Mouse (Mus musculus) liver, embryonic 16.5 days (tissue): ENCODE results near the gene Lbp. TPM values are rescaled to one million over a fixed set of nuclear protein-coding genes. Genes with fewer than 3 reads are reported as not detected.
A peak's percentile ranks its signal among the peaks of the same experiment; 100 is the strongest.

ENCODE experiments used
- ATAC-seq: fragments of 200-750 bp; cut with Nextera tagmentation; 2 replicates; pipeline ENCODE4 v1.8.0; 2017; ENCODE audit warnings: low read depth, mild to moderate bottlenecking, moderate number of reproducible peaks, moderate library complexity
- H3K27ac ChIP-seq: fragments of 300-500 bp; sonication (generic); 2 replicates; pipeline ENCODE4 v1.5.1; 2014; ENCODE audit warnings: mild to moderate bottlenecking, low read length
- H3K27me3 ChIP-seq: fragments of 300-500 bp; sonication (generic); 2 replicates; pipeline ENCODE4 v1.6.1; 2014; ENCODE audit warnings: low read depth, low read length, mixed read lengths; ENCODE audit not compliant: control insufficient read depth, insufficient read depth
- H3K36me3 ChIP-seq: fragments of 300-500 bp; sonication (generic); 2 replicates; pipeline ENCODE4 v1.6.1; 2014; ENCODE audit warnings: mild to moderate bottlenecking; ENCODE audit not compliant: control insufficient read depth, insufficient read depth
- H3K4me1 ChIP-seq: fragments of 300-500 bp; sonication (generic); 2 replicates; pipeline ENCODE4 v1.6.1; 2014; ENCODE audit warnings: low read depth, low read length, mixed read lengths; ENCODE audit not compliant: control insufficient read depth
- H3K4me2 ChIP-seq: fragments of 300-500 bp; sonication (generic); 2 replicates; pipeline ENCODE4 v1.6.1; 2014; ENCODE audit warnings: low read depth, low read length, mixed read lengths
- H3K4me3 ChIP-seq: fragments of 300-500 bp; sonication (generic); 2 replicates; pipeline ENCODE4 v1.5.1; 2014; ENCODE audit warnings: low read depth, mild to moderate bottlenecking, low read length
- H3K9ac ChIP-seq: fragments of 300-500 bp; sonication (generic); 2 replicates; pipeline ENCODE4 v1.6.1; 2014; ENCODE audit warnings: low read depth, low read length
- H3K9me3 ChIP-seq: fragments of 300-500 bp; sonication (generic); replicated peaks from 2 replicates; pipeline ENCODE4 v1.6.1; 2016; ENCODE audit warnings: low read length; ENCODE audit not compliant: control insufficient read depth
- WGBS: fragments of 180-500 bp; shearing (Covaris S2); extraction: QIAGEN DNeasy Blood & Tissue Kit; methylation state at CpG from one replicate; pipeline ENCODE4 v1.1.7; 2014; ENCODE audit not compliant: insufficient replicate concordance; 5-methylcytosine and 5-hydroxymethylcytosine counted together
- polyA plus RNA-seq: library from polyadenylated mRNA; unstranded; fragments of >200 nt; fragmentation: Nextera tagmentation; extraction: Ambion mirVana; gene quantifications from 2 replicates; pipeline ENCODE4 v1.2.1, GENCODE M21; 2015

Lbp gene
- polyA plus RNA-seq, 1 experiment from 2014 or later, result 69.9 TPM

- Histone ChIP-seq H3K9ac (no peak overlapping the region), H3K9me3 (no peaks in the 10 kb centered on the region), H3K27ac (no peak overlapping the region), H3K4me3 (no peak overlapping the region), H3K4me2 (no peak overlapping the region), H3K27me3 (no peaks in the 10 kb centered on the region), H3K36me3 (no peaks in the 10 kb centered on the region), H3K4me1 (no peaks in the 10 kb centered on the region)
- no peak for ATAC-seq
- WGBS, result 67% methylated on average over 6 of the region's 6 CpGs
Measured at GRCm38 (mm10) chr2:158321596-158321995, 15.3 kb downstream of the Lbp start.

- H3K27ac ChIP-seq, result no peak overlapping the region
- 28% methylated on average over 3 of the region's 3 CpGs for WGBS
- no peaks in the 10 kb centered on the region for H3K27me3 ChIP-seq
- no peaks in the 10 kb centered on the region for H3K9me3 ChIP-seq
- no peaks in the 10 kb centered on the region for H3K4me1 ChIP-seq
- no peak overlapping the region for H3K4me3 ChIP-seq
- H3K9ac ChIP-seq, result no peak overlapping the region
- H3K4me2 ChIP-seq, result no peak overlapping the region
- no peaks in the 10 kb centered on the region for H3K36me3 ChIP-seq
- no peak for ATAC-seq
Measured at GRCm38 (mm10) chr2:158322845-158323244, 16.6 kb downstream of the Lbp start.

- WGBS, result 63% methylated on average over 10 of the region's 10 CpGs
- ATAC-seq, result no peak
- H3K9me3 ChIP-seq, result no peaks in the 10 kb centered on the region
Measured at GRCm38 (mm10) chr2:158324531-158325190, 18.4 kb downstream of the Lbp start.

GRCm38 (mm10) chr2:158325609-158326008 lies 19.3 kb downstream of the Lbp start:
- no peaks in the 10 kb centered on the region for H3K36me3 ChIP-seq
- H3K4me3 ChIP-seq, result no peak overlapping the region
- H3K27ac ChIP-seq, result no peak overlapping the region
- H3K4me2 ChIP-seq, result no peak overlapping the region
- no peaks in the 10 kb centered on the region for H3K27me3 ChIP-seq
- H3K9me3 ChIP-seq, result no peaks in the 10 kb centered on the region
- WGBS, result 72% methylated on average over 8 of the region's 8 CpGs
- H3K4me1 ChIP-seq, result no peaks in the 10 kb centered on the region
- ATAC-seq, result no peak
- H3K9ac ChIP-seq, result no peak overlapping the region

More at GRCm38 (mm10) chr2:158324531-158325190, 18.4 kb downstream of the Lbp start:
- Histone ChIP-seq H3K27me3 (no peaks in the 10 kb centered on the region), H3K9ac (no peak overlapping the region), H3K4me1 (no peaks in the 10 kb centered on the region), H3K36me3 (no peaks in the 10 kb centered on the region), H3K27ac (no peak overlapping the region), H3K4me2 (no peak overlapping the region), H3K4me3 (no peak overlapping the region)

- H3K36me3 ChIP-seq, result no peaks in the 10 kb centered on the region
- no peaks in the 10 kb centered on the region for H3K4me1 ChIP-seq
- 67% methylated on average over 13 of the region's 13 CpGs for WGBS
- H3K9ac ChIP-seq, result no peak overlapping the region
- H3K27me3 ChIP-seq, result no peaks in the 10 kb centered on the region
- no peak overlapping the region for H3K4me3 ChIP-seq
- ATAC-seq, result no peak
- no peaks in the 10 kb centered on the region for H3K9me3 ChIP-seq
- no peak overlapping the region for H3K27ac ChIP-seq
- H3K4me2 ChIP-seq, result no peak overlapping the region
Measured at GRCm38 (mm10) chr2:158334356-158334755, 28.1 kb downstream of the Lbp start.

GRCm38 (mm10) chr2:158337698-158338097 lies 31.4 kb downstream of the Lbp start:
- H3K4me3 ChIP-seq, result no peak overlapping the region
- no peak overlapping the region for H3K9ac ChIP-seq
- no peaks in the 10 kb centered on the region for H3K4me1 ChIP-seq
- no peaks in the 10 kb centered on the region for H3K36me3 ChIP-seq
- no peak for ATAC-seq
- no peaks in the 10 kb centered on the region for H3K9me3 ChIP-seq
- no peaks in the 10 kb centered on the region for H3K27me3 ChIP-seq
- no peak overlapping the region for H3K27ac ChIP-seq
- no peak overlapping the region for H3K4me2 ChIP-seq
- WGBS, result 70% methylated on average over 10 of the region's 10 CpGs

GRCm38 (mm10) chr2:158339948-158340564 lies 33.8 kb downstream of the Lbp start:
- H3K4me1 ChIP-seq, result no peaks in the 10 kb centered on the region
- H3K9me3 ChIP-seq, result no peaks in the 10 kb centered on the region
- H3K4me3 ChIP-seq, result no peak overlapping the region
- H3K27ac ChIP-seq, result no peak overlapping the region
- no peak overlapping the region for H3K9ac ChIP-seq
- ATAC-seq, result no peak
- H3K27me3 ChIP-seq, result no peaks in the 10 kb centered on the region
- WGBS, result 29% methylated on average over 11 of the region's 11 CpGs
- no peak overlapping the region for H3K4me2 ChIP-seq
- H3K36me3 ChIP-seq, result no peaks in the 10 kb centered on the region

- H3K9me3 ChIP-seq, result no peaks in the 10 kb centered on the region
- no peaks in the 10 kb centered on the region for H3K4me1 ChIP-seq
- no peaks in the 10 kb centered on the region for H3K27me3 ChIP-seq
- no peak overlapping the region for H3K9ac ChIP-seq
- 44% methylated on average over 2 of the region's 2 CpGs for WGBS
- no peak overlapping the region for H3K4me2 ChIP-seq
- H3K36me3 ChIP-seq, result no peaks in the 10 kb centered on the region
- ATAC-seq, result peak; percentile 77
- H3K4me3 ChIP-seq, result no peak overlapping the region
- no peak overlapping the region for H3K27ac ChIP-seq
Measured at GRCm38 (mm10) chr2:158341324-158341723, 35.0 kb downstream of the Lbp start.

GRCm38 (mm10) chr2:158343495-158343894 lies 37.2 kb downstream of the Lbp start:
- no peak for ATAC-seq
- H3K4me1 ChIP-seq, result no peaks in the 10 kb centered on the region
- no peaks in the 10 kb centered on the region for H3K36me3 ChIP-seq
- H3K4me3 ChIP-seq, result no peak overlapping the region
- 66% methylated on average over 5 of the region's 5 CpGs for WGBS
- no peak overlapping the region for H3K4me2 ChIP-seq
- H3K9me3 ChIP-seq, result no peaks in the 10 kb centered on the region
- no peak overlapping the region for H3K9ac ChIP-seq
- no peaks in the 10 kb centered on the region for H3K27me3 ChIP-seq
- H3K27ac ChIP-seq, result no peak overlapping the region
